ENCODE assay signal across 23 mouse cellular contexts in the genomic region with DNA sequence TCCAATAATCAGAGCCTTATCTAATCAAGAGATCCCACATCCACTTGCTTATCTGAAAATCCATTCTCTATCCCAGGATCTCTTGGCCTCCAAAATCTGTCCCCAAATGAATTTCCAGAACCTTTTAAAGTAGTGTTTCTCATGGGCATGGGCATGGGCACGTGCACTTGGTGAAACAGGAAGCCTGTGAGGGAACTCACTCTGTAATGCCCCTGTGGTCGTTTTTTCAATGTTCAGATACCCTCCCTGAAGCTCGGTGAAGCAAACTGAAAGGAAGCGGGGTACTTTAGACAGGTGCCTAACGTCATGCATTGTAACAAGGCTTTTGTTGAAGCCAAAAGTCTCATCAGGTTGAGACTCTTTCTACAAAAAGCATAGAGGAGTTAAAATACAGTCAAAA. TPM values are rescaled to one million over a fixed set of nuclear protein-coding genes. Genes with fewer than 3 reads are reported as not detected.
"Had no signal": no experiment of that assay in that cellular context is flagged by ENCODE, and none has a peak within 500 bp of the region (broad histone marks: within the 10 kb centered on the region; RNA-seq: fewer than 3 reads in every experiment).

No protein-coding gene starts in this region.

- H3K4me2 ChIP-seq: limb, embryonic 13.5 days; liver, embryonic 15.5 days; midbrain, embryonic 13.5 days; neural tube, embryonic 13.5 days; stomach, embryonic 15.5 days had no signal

- H3K4me3 ChIP-seq: limb, embryonic 10.5 days; limb, embryonic 13.5 days; liver, embryonic 15.5 days; megakaryocyte, embryonic 14.5 days; midbrain, embryonic 10.5 days; midbrain, embryonic 13.5 days; myocyte; neural tube, embryonic 13.5 days; stomach, embryonic 15.5 days had no signal

- H3K9ac ChIP-seq: limb, embryonic 13.5 days; liver, embryonic 15.5 days; midbrain, embryonic 13.5 days; neural tube, embryonic 13.5 days; stomach, embryonic 15.5 days had no signal

- H3K27ac ChIP-seq: limb, embryonic 10.5 days; limb, embryonic 13.5 days; liver, embryonic 15.5 days; midbrain, embryonic 10.5 days; midbrain, embryonic 13.5 days; neural tube, embryonic 13.5 days; stomach, embryonic 15.5 days had no signal

- H3K4me1 ChIP-seq: limb, embryonic 13.5 days; midbrain, embryonic 13.5 days; stomach, embryonic 15.5 days had no signal

- H3K27me3 ChIP-seq: midbrain, embryonic 13.5 days; neural tube, embryonic 13.5 days; stomach, embryonic 15.5 days had no signal

- DNase-seq: kidney, adult 2 months; kidney, postnatal 10 days; kidney, postnatal 36 days; lung, adult 2 months; lung, postnatal 14 days; lung, postnatal 4 days; retina, postnatal 1 day; right cerebral cortex, postnatal 25 days; spleen, adult 18-20 months; thymus, postnatal 36 days had no signal

- H3K9me3 ChIP-seq: limb, embryonic 10.5 days; limb, embryonic 13.5 days; liver, embryonic 15.5 days; megakaryocyte, embryonic 14.5 days; midbrain, embryonic 10.5 days; midbrain, embryonic 13.5 days; neural tube, embryonic 13.5 days; stomach, embryonic 15.5 days had no signal

- H3K36me3 ChIP-seq: limb, embryonic 10.5 days; limb, embryonic 13.5 days; liver, embryonic 15.5 days; midbrain, embryonic 10.5 days; midbrain, embryonic 13.5 days; neural tube, embryonic 13.5 days; stomach, embryonic 15.5 days had no signal

- ATAC-seq: intestine, postnatal 0 days; midbrain, embryonic 13.5 days; midbrain, embryonic 16.5 days had no signal

RNA-seq across cellular contexts. Expression of a gene that starts 23.1 kb away (rescaled TPM):
- total RNA-seq: monocyte, adult 5-6 weeks; neutrophil, adult 5-6 weeks had no signal
